In the genomic region with DNA sequence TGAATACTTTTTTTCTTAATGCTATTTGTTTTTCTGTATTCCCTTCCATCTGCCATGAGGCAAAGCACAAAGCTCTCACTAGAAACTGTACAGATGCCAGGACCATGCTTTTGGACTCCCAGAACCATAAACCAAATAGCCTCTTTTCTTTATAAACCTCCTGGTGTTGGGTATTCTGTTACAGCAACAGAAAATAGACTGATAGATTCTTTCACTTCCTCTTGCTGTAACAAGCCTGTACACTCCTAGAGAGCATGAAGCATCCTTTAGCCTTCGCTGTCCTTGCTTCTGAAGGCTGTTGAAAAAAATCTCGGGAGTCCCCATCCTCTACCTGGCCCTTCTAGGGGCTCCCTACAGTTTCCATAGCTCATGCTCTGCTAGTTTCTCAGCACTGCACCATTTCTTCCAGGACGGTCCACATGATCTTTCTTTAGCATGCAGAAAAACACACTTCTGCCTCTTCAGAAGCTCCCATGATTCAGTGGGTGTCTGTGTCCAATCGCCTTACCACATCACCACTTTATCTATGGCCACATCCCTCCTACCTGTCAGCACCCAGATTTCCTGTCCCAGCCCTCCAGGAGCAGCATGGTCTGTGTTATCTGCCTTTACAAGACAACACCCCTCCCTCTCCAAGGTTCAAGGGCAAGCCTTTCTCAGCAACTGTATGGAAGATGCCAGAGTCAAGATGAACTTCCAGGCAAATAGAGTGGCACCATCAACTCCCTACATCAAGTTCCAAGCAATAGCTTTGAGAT, we compare ENCODE assay signal across 32 mouse cellular contexts. TPM values are rescaled to one million over a fixed set of nuclear protein-coding genes. Genes with fewer than 3 reads are reported as not detected.
DNase-seq lines count a peak whose midpoint lies in the region; ATAC-seq lines count a peak whose summit lies in the region.
"Had no signal": no experiment of that assay in that cellular context is flagged by ENCODE, and none has a peak within 500 bp of the region (broad histone marks: within the 10 kb centered on the region; RNA-seq: fewer than 3 reads in every experiment).

No protein-coding gene starts in this region.

- H3K36me3 ChIP-seq in intestine, embryonic 16.5 days (ENCODE audit: control insufficient read depth, insufficient read depth, low read length): no peaks in the 10 kb centered on the region
- H3K36me3 ChIP-seq in intestine, embryonic 15.5 days: no peaks in the 10 kb centered on the region
- no peaks in the 10 kb centered on the region for H3K36me3 ChIP-seq in liver, embryonic 13.5 days
- H3K36me3 ChIP-seq in heart, embryonic 12.5 days: no peaks in the 10 kb centered on the region
- H3K36me3 ChIP-seq: heart, embryonic 10.5 days; midbrain, embryonic 13.5 days; neural tube, embryonic 13.5 days; stomach, embryonic 15.5 days had no signal

- no peaks in the 10 kb centered on the region for H3K27me3 ChIP-seq in intestine, embryonic 16.5 days (replicated peaks; ENCODE audit: control insufficient read depth, insufficient read depth, low read length)
- H3K27me3 ChIP-seq in intestine, embryonic 15.5 days (replicated peaks): no peaks in the 10 kb centered on the region
- H3K27me3 ChIP-seq in liver, embryonic 13.5 days: no peaks in the 10 kb centered on the region
- H3K27me3 ChIP-seq in heart, embryonic 12.5 days (replicated peaks): no peaks in the 10 kb centered on the region
- H3K27me3 ChIP-seq: midbrain, embryonic 13.5 days; neural tube, embryonic 13.5 days; stomach, embryonic 15.5 days had no signal

- 74% methylated on average over 4 of the region's 4 CpGs for WGBS in intestine, embryonic 16.5 days
- 74% methylated on average over 4 of the region's 4 CpGs for WGBS in intestine, embryonic 15.5 days
- 45% methylated on average over 4 of the region's 4 CpGs for WGBS in liver, embryonic 13.5 days (ENCODE audit: insufficient replicate concordance)
- WGBS in heart, embryonic 12.5 days: 49% methylated on average over 4 of the region's 4 CpGs

- H3K9ac ChIP-seq in intestine, embryonic 16.5 days (ENCODE audit: low read depth, low read length): no peak overlapping the region
- no peak overlapping the region for H3K9ac ChIP-seq in intestine, embryonic 15.5 days
- no peak overlapping the region for H3K9ac ChIP-seq in liver, embryonic 13.5 days
- no peak overlapping the region for H3K9ac ChIP-seq in heart, embryonic 12.5 days
- H3K9ac ChIP-seq: hindbrain, embryonic 14.5 days; lung, embryonic 14.5 days; midbrain, embryonic 13.5 days; neural tube, embryonic 13.5 days; stomach, embryonic 15.5 days had no signal

- no peak overlapping the region for H3K27ac ChIP-seq in intestine, embryonic 16.5 days (ENCODE audit: low read length)
- no peak overlapping the region for H3K27ac ChIP-seq in intestine, embryonic 15.5 days
- no peak overlapping the region for H3K27ac ChIP-seq in liver, embryonic 13.5 days
- no peak overlapping the region for H3K27ac ChIP-seq in heart, embryonic 12.5 days (ENCODE audit: poor library complexity, severe bottlenecking)
- H3K27ac ChIP-seq: heart, embryonic 10.5 days; hindbrain, embryonic 14.5 days; layer of hippocampus, adult 2 months; midbrain, embryonic 13.5 days; neural tube, embryonic 13.5 days had no signal

- peak; percentile 17 for DNase-seq in c-Kit-positive CD71-positive TER-119-positive erythroid progenitor cells, embryonic 14.5 days (ENCODE audit: low spot score)
- DNase-seq in liver, embryonic 13.5 days: peak; percentile 49
- DNase-seq in cerebellum, postnatal 10 days: no peak
- DNase-seq: adrenal gland, adult 8-10 months; cerebellum, adult 11 months; cerebellum, adult 9-10 months; heart, postnatal 4 days; kidney, adult 2 months; kidney, postnatal 36 days; left cerebral cortex, postnatal 4 days; lung, embryonic 14.5 days; lung, postnatal 14 days; thymus, postnatal 14 days had no signal

- no peak overlapping the region for H3K4me2 ChIP-seq in intestine, embryonic 16.5 days (ENCODE audit: low read depth, low read length)
- H3K4me2 ChIP-seq in intestine, embryonic 15.5 days (replicated peaks): no peak overlapping the region
- H3K4me2 ChIP-seq in liver, embryonic 13.5 days: no peak overlapping the region
- H3K4me2 ChIP-seq in heart, embryonic 12.5 days: no peak overlapping the region
- H3K4me2 ChIP-seq: hindbrain, embryonic 14.5 days; lung, embryonic 14.5 days; midbrain, embryonic 13.5 days; neural tube, embryonic 13.5 days; stomach, embryonic 15.5 days had no signal

- H3K9me3 ChIP-seq in intestine, embryonic 16.5 days (ENCODE audit: control insufficient read depth, low read length): no peaks in the 10 kb centered on the region
- H3K9me3 ChIP-seq in intestine, embryonic 15.5 days: no peaks in the 10 kb centered on the region
- no peaks in the 10 kb centered on the region for H3K9me3 ChIP-seq in liver, embryonic 13.5 days (replicated peaks)
- no peaks in the 10 kb centered on the region for H3K9me3 ChIP-seq in heart, embryonic 12.5 days (replicated peaks)
- H3K9me3 ChIP-seq: heart, embryonic 10.5 days; megakaryocyte, embryonic 14.5 days; midbrain, embryonic 13.5 days; neural tube, embryonic 13.5 days; stomach, embryonic 15.5 days had no signal

- peaks cover 8% of the 10 kb centered on the region; the same call in 1 of the 2 replicates for H3K4me1 ChIP-seq in intestine, embryonic 16.5 days (ENCODE audit: control insufficient read depth, insufficient read depth, low read length)
- H3K4me1 ChIP-seq in intestine, embryonic 15.5 days (replicated peaks): 0 out of 2 replicates have a peak, but pooled peaks cover 3% of the 10 kb centered on the region
- peaks cover 32% of the 10 kb centered on the region for H3K4me1 ChIP-seq in liver, embryonic 13.5 days (replicated peaks)
- H3K4me1 ChIP-seq in heart, embryonic 12.5 days (replicated peaks): peaks cover 16% of the 10 kb centered on the region
- H3K4me1 ChIP-seq: midbrain, embryonic 13.5 days; neural tube, embryonic 13.5 days; stomach, embryonic 15.5 days had no signal

- ATAC-seq in intestine, embryonic 16.5 days: peak; percentile 50
- no peak; the same call in 1 of the 2 replicates for ATAC-seq in intestine, embryonic 15.5 days
- peak; percentile 79 for ATAC-seq in liver, embryonic 13.5 days (ENCODE audit: low read depth)
- peak; percentile 68 for ATAC-seq in megakaryocyte progenitor cell, adult 5-6 weeks (replicated peaks; ENCODE audit: poor library complexity)
- ATAC-seq in megakaryocyte, adult 5-6 weeks (ENCODE audit: poor library complexity, severe bottlenecking): no peak
- no peak for ATAC-seq in heart, embryonic 12.5 days (ENCODE audit: insufficient number of reproducible peaks, low FRiP score)
- ATAC-seq: forebrain, embryonic 16.5 days; midbrain, embryonic 13.5 days had no signal

- no peak overlapping the region for H3K4me3 ChIP-seq in intestine, embryonic 16.5 days (ENCODE audit: low read length)
- H3K4me3 ChIP-seq in intestine, embryonic 15.5 days (replicated peaks): no peak overlapping the region
- no peak overlapping the region for H3K4me3 ChIP-seq in liver, embryonic 13.5 days (replicated peaks)
- no peak overlapping the region for H3K4me3 ChIP-seq in heart, embryonic 12.5 days
- H3K4me3 ChIP-seq: erythroblast, embryonic 14.5 days; heart, embryonic 10.5 days; layer of hippocampus, adult 2 months; megakaryocyte, embryonic 14.5 days; midbrain, embryonic 13.5 days; neural tube, embryonic 13.5 days; stomach, embryonic 15.5 days had no signal

RNA-seq across cellular contexts. Expression of a gene that starts 25.1 kb away (rescaled TPM):
- polyA plus RNA-seq in intestine, embryonic 16.5 days (2015; fragmentation: Nextera tagmentation; extraction: Ambion mirVana): 0.54 and 0.73 TPM in 2 replicates
- polyA plus RNA-seq in intestine, embryonic 15.5 days (2015; fragmentation: Nextera tagmentation; extraction: Ambion mirVana): 0.25 and 0.59 TPM in 2 replicates
- polyA plus RNA-seq in liver, embryonic 13.5 days (2015; fragmentation: Nextera tagmentation; extraction: Ambion mirVana): 0.15 and 0.17 TPM in 2 replicates
- total RNA-seq in megakaryocyte progenitor cell, adult 5-6 weeks (2015): not detected in 2 replicates
- not detected in 2 replicates for total RNA-seq in megakaryocyte progenitor cell, adult 5-6 weeks (2017)
- 0.62 TPM in 1 of 2 replicates, not detected in the other for total RNA-seq in megakaryocyte, adult 5-6 weeks (2015)
- not detected in 2 replicates for total RNA-seq in megakaryocyte, adult 5-6 weeks (2017)
- 2.8 and 3.0 TPM in 2 replicates for polyA plus RNA-seq in heart, embryonic 12.5 days (2016; fragmentation: Nextera tagmentation; extraction: Ambion mirVana)
- total RNA-seq: layer of hippocampus, adult 2 months; left cerebral cortex, postnatal 4 days had no signal
- polyA plus RNA-seq: forebrain, embryonic 11.5 days; forebrain, embryonic 16.5 days; hindbrain, embryonic 14.5 days; midbrain, embryonic 13.5 days had no signal

RNA-seq across cellular contexts. Expression of a gene that starts 33.4 kb away (rescaled TPM):
- 940 and 946 TPM in 2 replicates for polyA plus RNA-seq in intestine, embryonic 16.5 days (2015; fragmentation: Nextera tagmentation; extraction: Ambion mirVana)
- polyA plus RNA-seq in intestine, embryonic 15.5 days (2015; fragmentation: Nextera tagmentation; extraction: Ambion mirVana): 832 and 903 TPM in 2 replicates
- 499 and 526 TPM in 2 replicates for polyA plus RNA-seq in liver, embryonic 13.5 days (2015; fragmentation: Nextera tagmentation; extraction: Ambion mirVana)
- total RNA-seq in megakaryocyte progenitor cell, adult 5-6 weeks (2015): 534 and 624 TPM in 2 replicates
- total RNA-seq in megakaryocyte progenitor cell, adult 5-6 weeks (2017): 550 and 674 TPM in 2 replicates
- 370 and 491 TPM in 2 replicates for total RNA-seq in megakaryocyte, adult 5-6 weeks (2015)
- 820 and 835 TPM in 2 replicates for total RNA-seq in megakaryocyte, adult 5-6 weeks (2017)
- 1,063 and 1,083 TPM in 2 replicates for polyA plus RNA-seq in heart, embryonic 12.5 days (2016; fragmentation: Nextera tagmentation; extraction: Ambion mirVana)

RNA-seq across cellular contexts. Expression of a gene that starts 52.1 kb away (rescaled TPM):
- polyA plus RNA-seq in intestine, embryonic 16.5 days (2015; fragmentation: Nextera tagmentation; extraction: Ambion mirVana): 0.12 TPM in 1 of 2 replicates, not detected in the other
- polyA plus RNA-seq in intestine, embryonic 15.5 days (2015; fragmentation: Nextera tagmentation; extraction: Ambion mirVana): 0.34 TPM in 1 of 2 replicates, not detected in the other
- not detected in 2 replicates for polyA plus RNA-seq in liver, embryonic 13.5 days (2015; fragmentation: Nextera tagmentation; extraction: Ambion mirVana)
- total RNA-seq in megakaryocyte progenitor cell, adult 5-6 weeks (2015): not detected in 2 replicates
- total RNA-seq in megakaryocyte progenitor cell, adult 5-6 weeks (2017): not detected in 2 replicates
- 0.33 TPM in 1 of 2 replicates, not detected in the other for total RNA-seq in megakaryocyte, adult 5-6 weeks (2015)
- not detected in 2 replicates for total RNA-seq in megakaryocyte, adult 5-6 weeks (2017)
- not detected in 2 replicates for polyA plus RNA-seq in heart, embryonic 12.5 days (2016; fragmentation: Nextera tagmentation; extraction: Ambion mirVana)
- total RNA-seq: adrenal gland, adult 8-10 months; heart, postnatal 4 days had no signal
- polyA plus RNA-seq: embryonic facial prominence, embryonic 14.5 days; erythroblast, embryonic 14.5 days; gonadal fat pad, adult 2 months; heart, embryonic 10.5 days; heart, embryonic 16.5 days; kidney, adult 2 months; kidney, embryonic 16.5 days; lung, embryonic 14.5 days had no signal

RNA-seq across cellular contexts. Expression of a gene that starts 56.4 kb away (rescaled TPM):
- 94.8 and 98.3 TPM in 2 replicates for polyA plus RNA-seq in intestine, embryonic 16.5 days (2015; fragmentation: Nextera tagmentation; extraction: Ambion mirVana)
- polyA plus RNA-seq in intestine, embryonic 15.5 days (2015; fragmentation: Nextera tagmentation; extraction: Ambion mirVana): 90.3 and 92.0 TPM in 2 replicates
- 34.3 and 37.8 TPM in 2 replicates for polyA plus RNA-seq in liver, embryonic 13.5 days (2015; fragmentation: Nextera tagmentation; extraction: Ambion mirVana)
- total RNA-seq in megakaryocyte progenitor cell, adult 5-6 weeks (2015): 21.5 and 22.7 TPM in 2 replicates
- total RNA-seq in megakaryocyte progenitor cell, adult 5-6 weeks (2017): 55.0 TPM in 2 replicates
- 14.0 and 17.4 TPM in 2 replicates for total RNA-seq in megakaryocyte, adult 5-6 weeks (2015)
- 34.7 and 37.7 TPM in 2 replicates for total RNA-seq in megakaryocyte, adult 5-6 weeks (2017)
- polyA plus RNA-seq in heart, embryonic 12.5 days (2016; fragmentation: Nextera tagmentation; extraction: Ambion mirVana): 95.0 and 103 TPM in 2 replicates

Comparison
In these comparisons a context has a peak if more than half of its experiments do, and no peak if none do; other contexts are left out.
1. ATAC-seq: peak in intestine, embryonic 16.5 days (single experiment), liver, embryonic 13.5 days (single experiment) and megakaryocyte progenitor cell, adult 5-6 weeks (single experiment); none in intestine, embryonic 15.5 days (single experiment), megakaryocyte, adult 5-6 weeks (single experiment) and heart, embryonic 12.5 days (single experiment).
2. DNase-seq: peak in c-Kit-positive CD71-positive TER-119-positive erythroid progenitor cells, embryonic 14.5 days (single experiment) and liver, embryonic 13.5 days (single experiment); none in cerebellum, postnatal 10 days (0 of 2).